27 mouse cellular contexts compared by ENCODE assay signal in the genomic region with DNA sequence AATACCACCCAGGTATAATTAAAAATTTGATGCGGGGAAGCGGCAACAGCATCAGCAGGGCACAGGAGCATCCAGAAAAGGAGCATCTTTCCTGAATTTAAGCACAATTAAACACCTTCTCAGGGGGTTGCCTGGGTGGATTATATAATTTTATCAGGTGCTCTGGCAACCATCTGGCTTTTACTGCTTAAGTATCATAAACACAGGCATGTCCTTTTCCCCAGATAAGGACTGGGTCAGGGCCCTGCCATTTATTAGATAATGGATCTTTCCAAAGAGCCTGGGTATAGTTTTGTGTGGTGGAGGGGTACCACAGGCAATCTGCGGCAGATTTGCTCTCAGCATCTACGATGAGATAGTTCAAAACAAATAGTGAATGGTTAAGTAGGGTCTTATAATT.
"Had no signal": no experiment of that assay in that cellular context is flagged by ENCODE, and none has a peak within 500 bp of the region (broad histone marks: within the 10 kb centered on the region; RNA-seq: fewer than 3 reads in every experiment).

No protein-coding gene starts in this region.

- ATAC-seq: forebrain, embryonic 13.5 days; forebrain, embryonic 14.5 days; forebrain, embryonic 15.5 days; forebrain, embryonic 16.5 days; forebrain, postnatal 0 days had no signal

- H3K9me3 ChIP-seq: embryonic facial prominence, embryonic 10.5 days; embryonic facial prominence, embryonic 12.5 days; embryonic facial prominence, embryonic 13.5 days; embryonic facial prominence, embryonic 15.5 days; forebrain, embryonic 10.5 days; forebrain, embryonic 12.5 days; forebrain, embryonic 13.5 days; forebrain, embryonic 15.5 days; heart, embryonic 10.5 days had no signal

- H3K27me3 ChIP-seq: embryonic facial prominence, embryonic 12.5 days; embryonic facial prominence, embryonic 13.5 days; embryonic facial prominence, embryonic 15.5 days; forebrain, embryonic 12.5 days; forebrain, embryonic 13.5 days; forebrain, embryonic 15.5 days had no signal

- H3K4me1 ChIP-seq: embryonic facial prominence, embryonic 10.5 days; embryonic facial prominence, embryonic 12.5 days; embryonic facial prominence, embryonic 13.5 days; embryonic facial prominence, embryonic 15.5 days; forebrain, embryonic 10.5 days; forebrain, embryonic 12.5 days; forebrain, embryonic 13.5 days; forebrain, embryonic 15.5 days; heart, embryonic 10.5 days had no signal

- H3K4me3 ChIP-seq: embryonic facial prominence, embryonic 10.5 days; embryonic facial prominence, embryonic 12.5 days; embryonic facial prominence, embryonic 13.5 days; embryonic facial prominence, embryonic 15.5 days; erythroblast, embryonic 14.5 days; forebrain, embryonic 10.5 days; forebrain, embryonic 12.5 days; forebrain, embryonic 13.5 days; forebrain, embryonic 15.5 days; gastrocnemius, adult 2 months; heart, adult 2 months; heart, embryonic 10.5 days had no signal

- H3K9ac ChIP-seq: embryonic facial prominence, embryonic 12.5 days; embryonic facial prominence, embryonic 13.5 days; embryonic facial prominence, embryonic 15.5 days; forebrain, embryonic 12.5 days; forebrain, embryonic 13.5 days; forebrain, embryonic 15.5 days; forebrain, postnatal 0 days had no signal

- H3K27ac ChIP-seq: embryonic facial prominence, embryonic 10.5 days; embryonic facial prominence, embryonic 12.5 days; embryonic facial prominence, embryonic 13.5 days; embryonic facial prominence, embryonic 15.5 days; forebrain, embryonic 10.5 days; forebrain, embryonic 12.5 days; forebrain, embryonic 13.5 days; forebrain, embryonic 15.5 days; gastrocnemius, adult 2 months; heart, adult 2 months; heart, embryonic 10.5 days had no signal

- DNase-seq: cerebellum, adult 9-11 months; cerebellum, postnatal 10 days; cerebellum, postnatal 14 days; cerebellum, postnatal 25 days; cerebellum, postnatal 36 days; embryo, embryonic 11 days; forebrain, postnatal 0 days; gastrocnemius, adult 2 months; gastrocnemius, postnatal 10 days; gastrocnemius, postnatal 14 days; gastrocnemius, postnatal 25 days; gastrocnemius, postnatal 36 days; heart, adult 11 months; heart, adult 18-20 months; heart, adult 2 months had no signal

- H3K36me3 ChIP-seq: embryonic facial prominence, embryonic 10.5 days; embryonic facial prominence, embryonic 12.5 days; embryonic facial prominence, embryonic 13.5 days; embryonic facial prominence, embryonic 15.5 days; forebrain, embryonic 10.5 days; forebrain, embryonic 12.5 days; forebrain, embryonic 15.5 days; heart, embryonic 10.5 days had no signal
